Mouse (Mus musculus) heart, adult 2 months (tissue): Measurements from ENCODE around the gene Reep6. TPM values are rescaled to one million over a fixed set of nuclear protein-coding genes. Genes with fewer than 3 reads are reported as not detected.

Experiments used
- DNase-seq, 2 experiments: peaks; one replicate each; pipeline ENCODE4 v3.0.0; 2021
- H3K27ac ChIP-seq: fragments of 200-600 bp; 2 replicates; pipeline ENCODE4 v1.8.1; 2022
- H3K27me3 ChIP-seq: fragments of 200-500 bp; 2 replicates; pipeline ENCODE4 v1.6.1; 2012; ENCODE audit warnings: mild to moderate bottlenecking, low read length, inconsistent platforms, mixed read lengths; ENCODE audit not compliant: control insufficient read depth, insufficient read depth
- H3K36me3 ChIP-seq: fragments of 200-500 bp; 2 replicates; pipeline ENCODE4 v1.6.1; 2012; ENCODE audit warnings: low read length, inconsistent platforms; ENCODE audit not compliant: control insufficient read depth, insufficient read depth
- H3K4me1 ChIP-seq: fragments of 200-500 bp; 2 replicates; pipeline ENCODE4 v1.6.1; 2011; ENCODE audit warnings: low read length; ENCODE audit not compliant: control insufficient read depth, insufficient read depth
- H3K4me3 ChIP-seq: fragments of 200-600 bp; 2 replicates; pipeline ENCODE4 v1.8.1; 2022
- H3K79me2 ChIP-seq: fragments of 200-500 bp; replicated peaks from 2 replicates; pipeline ENCODE4 v1.6.1; 2012; ENCODE audit warnings: mild to moderate bottlenecking, inconsistent platforms, low read length, moderate library complexity, mixed read lengths; ENCODE audit not compliant: control insufficient read depth, insufficient read depth
- H3K9ac ChIP-seq: fragments of 200-500 bp; 2 replicates; pipeline ENCODE4 v1.6.1; 2012; ENCODE audit warnings: low read depth, mild to moderate bottlenecking, control low read depth, inconsistent platforms, low read length, mixed read lengths
- CTCF ChIP-seq: fragments of 200-600 bp; IDR thresholded peaks from 2 replicates; pipeline ENCODE4 v1.8.1; 2022; ENCODE audit warnings: antibody characterized with exemption, mild to moderate bottlenecking, moderate library complexity
- EP300 ChIP-seq: fragments of 200-500 bp; IDR thresholded peaks from 2 replicates; pipeline ENCODE4 v1.6.1; 2011; ENCODE audit warnings: low read depth, low read length, control low read depth; ENCODE audit not compliant: insufficient read depth
- POLR2A ChIP-seq: fragments of 200-500 bp; IDR thresholded peaks from 2 replicates; pipeline ENCODE4 v1.6.1; 2011; ENCODE audit warnings: mild to moderate bottlenecking, low read depth, low read length, control low read depth; ENCODE audit not compliant: insufficient read depth
- WGBS: fragments of 180-500 bp; shearing (Covaris S2); methylation state at CpG from one replicate; pipeline ENCODE4 v1.1.7; 2018; 5-methylcytosine and 5-hydroxymethylcytosine counted together
- intact Hi-C: fragments of 180-260 bp; cut with DNase I; formaldehyde crosslinking; loops from one replicate; pipeline ENCODE4 v1.15.1; 2025
- long read RNA-seq: library from polyadenylated mRNA; stranded (forward); transcript quantifications from one replicate; pipeline ENCODE4 v2.0.0, GENCODE M21; 2021
- polyA plus RNA-seq: library from polyadenylated mRNA; depleted of rRNA; stranded (reverse); fragments of >200 nt; gene quantifications from 2 replicates; pipeline ENCODE4 v1.2.3, GENCODE M21; 2012; rRNA removed
- total RNA-seq, 2 experiments: library from RNA; stranded (reverse); gene quantifications; 2 replicates each; pipeline ENCODE4 v1.2.3; 2021

Reep6 gene
- total RNA-seq = 1 to 10 TPM; 2.8 to 3.6 TPM
- polyA plus RNA-seq = 2.9 and 4.1 TPM in 2 replicates
- long read RNA-seq, partial matches to known transcripts = 0 of 1 reads
- long read RNA-seq, other reads (novel, unspliced or antisense) = 0 of 1 reads

DNA sequence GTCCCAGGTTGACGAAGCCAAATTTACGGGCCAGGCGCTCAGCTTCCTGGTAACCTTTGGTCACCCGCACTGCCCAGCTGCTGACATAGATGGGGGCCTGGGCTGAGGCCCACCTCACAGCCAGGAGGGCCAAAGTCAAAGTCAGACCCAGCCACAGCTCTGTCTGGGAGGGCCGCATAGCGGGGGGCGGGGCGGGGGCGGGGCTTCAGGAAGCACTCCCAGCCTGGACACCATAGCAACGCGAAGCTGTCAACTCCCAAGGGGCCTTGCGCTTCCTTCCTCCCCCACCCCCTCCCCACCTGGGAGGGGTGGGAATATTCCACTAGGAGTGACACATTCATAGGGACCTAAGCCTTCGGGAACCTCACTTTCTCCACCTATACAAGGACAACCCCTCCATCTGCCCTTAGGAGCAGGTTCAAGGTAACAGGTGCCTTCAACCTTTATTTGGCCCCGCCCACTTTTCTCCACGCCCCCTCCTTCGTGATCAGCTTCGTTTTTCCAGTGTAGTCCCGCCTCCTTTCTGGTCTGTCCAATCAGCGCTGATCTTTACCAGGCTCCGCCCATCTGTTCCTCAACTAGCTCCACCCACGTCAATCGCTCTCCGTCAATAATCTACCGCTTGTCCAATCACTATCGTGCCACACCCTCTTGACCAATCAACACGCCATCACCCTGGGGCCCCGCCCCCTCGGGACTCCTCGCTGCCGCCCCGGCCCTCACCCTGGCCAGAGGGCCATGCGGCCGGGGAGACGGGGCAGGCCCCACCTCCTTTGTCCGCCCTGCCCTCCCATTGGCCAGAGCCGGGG lies at the start of gene Reep6, which contains the start of gene Pcsk4:
TSS of gene Reep6 (plus strand) at position 681 of the 809 bp plus-strand sequence.
TSS of gene Pcsk4 (minus strand) at position 226 of the 809 bp plus-strand sequence.
- TF ChIP-seq EP300 (no peak), CTCF (no peak), POLR2A (no peak)
- H3K27me3 ChIP-seq = no peaks in the 10 kb centered on the region
- DNase-seq = peak; percentile 89 to 94
- no peaks in the 10 kb centered on the region for H3K36me3 ChIP-seq
- H3K9ac ChIP-seq = peak within 1 kb of the TSS; percentile 28
- no peak within 1 kb of the TSS for H3K27ac ChIP-seq
- intact Hi-C loops = loop anchor here (10.0 kb wide), 1 partner anchor 155 kb away; the partner anchor contains the start of genes 1600002K03Rik and Efna2
- no peaks in the 10 kb centered on the region for H3K4me1 ChIP-seq
- peak within 1 kb of the TSS; percentile 54 for H3K4me3 ChIP-seq
- H3K79me2 ChIP-seq = no peaks in the 10 kb centered on the region
- WGBS = 9% methylated on average over 36 of the region's 36 CpGs

- intact Hi-C loops = loop anchor here (1.0 kb wide), 1 partner anchor 29 kb away; no protein-coding TSS in a partner anchor
- Histone ChIP-seq H3K27me3 (no peaks in the 10 kb centered on the region), H3K36me3 (no peaks in the 10 kb centered on the region), H3K4me3 (no peak overlapping the region), H3K4me1 (peaks cover 4% of the 10 kb centered on the region; the same call in 1 of the 2 replicates), H3K27ac (peak overlapping the region; percentile 78), H3K9ac (no peak overlapping the region), H3K79me2 (no peaks in the 10 kb centered on the region)
- TF ChIP-seq EP300 (peak; percentile 87), CTCF (no peak), POLR2A (0 out of 2 replicates have a peak, but pooled peaks have one; percentile 19)
- peak in 1 of 2 experiments; percentile 69 for DNase-seq
- 55% methylated on average over 7 of the region's 7 CpGs for WGBS
These were observed 48.4 kb upstream of the Reep6 start for GRCm38 (mm10) chr10:80281304-80281703.

DNA sequence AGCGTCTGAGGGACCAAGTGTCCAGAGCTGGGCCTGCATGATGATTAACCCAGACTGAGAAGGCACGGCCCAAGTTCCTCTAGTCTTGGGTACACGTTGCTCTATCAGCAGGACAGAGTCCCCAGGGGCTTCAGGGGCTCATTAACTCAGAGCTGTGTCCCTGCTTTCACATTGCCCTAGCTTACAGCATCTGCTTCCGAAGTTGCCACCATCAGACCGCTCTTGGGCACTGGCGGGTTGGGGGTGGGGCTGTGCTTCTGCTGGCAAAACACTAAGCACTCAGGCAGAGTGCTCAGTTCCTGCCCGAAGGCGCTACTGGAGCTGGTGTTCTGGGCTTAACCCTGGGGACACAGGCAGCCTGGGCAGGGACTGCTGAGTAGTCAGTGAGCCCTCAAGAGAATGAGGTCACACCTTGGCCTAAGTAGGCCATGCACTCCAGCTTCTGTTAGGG lies 47.8 kb upstream of the Reep6 start:
- peaks cover 4% of the 10 kb centered on the region; the same call in 1 of the 2 replicates for H3K4me1 ChIP-seq
- H3K27me3 ChIP-seq = no peaks in the 10 kb centered on the region
- H3K79me2 ChIP-seq = no peaks in the 10 kb centered on the region
- peak in 1 of 2 experiments; percentile 62 for DNase-seq
- intact Hi-C loops = loop anchor here (1.0 kb wide), 1 partner anchor 30 kb away; no protein-coding TSS in a partner anchor
- H3K36me3 ChIP-seq = no peaks in the 10 kb centered on the region
- TF ChIP-seq POLR2A (no peak), CTCF (no peak), EP300 (no peak)
- H3K27ac ChIP-seq = peak overlapping the region; percentile 78
- no peak overlapping the region for H3K9ac ChIP-seq
- H3K4me3 ChIP-seq = no peak overlapping the region
- WGBS = 42% methylated on average over 8 of the region's 8 CpGs

GRCm38 (mm10) chr10:80282481-80283441 lies 47.0 kb upstream of the Reep6 start:
- intact Hi-C loops = no loop called here
- Histone ChIP-seq H3K27me3 (no peaks in the 10 kb centered on the region), H3K27ac (peak overlapping the region; percentile 78), H3K36me3 (no peaks in the 10 kb centered on the region), H3K4me3 (no peak overlapping the region), H3K79me2 (no peaks in the 10 kb centered on the region), H3K9ac (peak overlapping the region; percentile 17; the same call in 1 of the 2 replicates), H3K4me1 (peaks cover 4% of the 10 kb centered on the region; the same call in 1 of the 2 replicates)
- no peak for TF ChIP-seq CTCF
- TF ChIP-seq EP300 = 0 out of 2 replicates have a peak, but pooled peaks have one; percentile 34
- WGBS = 66% methylated on average over 20 of the region's 20 CpGs
- DNase-seq = no peak

GRCm38 (mm10) chr10:80285222-80286070 lies 44.3 kb upstream of the Reep6 start:
- Histone ChIP-seq H3K36me3 (no peaks in the 10 kb centered on the region), H3K27ac (no peak overlapping the region), H3K27me3 (no peaks in the 10 kb centered on the region), H3K4me1 (peaks cover 4% of the 10 kb centered on the region; the same call in 1 of the 2 replicates), H3K9ac (no peak overlapping the region), H3K4me3 (no peak overlapping the region), H3K79me2 (no peaks in the 10 kb centered on the region)
- DNase-seq = no peak
- TF ChIP-seq CTCF = no peak
- TF ChIP-seq POLR2A = no peak
- TF ChIP-seq EP300 = no peak
- whole genome bisulfite sequencing = 66% methylated on average over 10 of the region's 15 CpGs
- intact Hi-C loops = no loop called here
